ENCODE assay signal across 8 mouse cellular contexts in the genomic region with DNA sequence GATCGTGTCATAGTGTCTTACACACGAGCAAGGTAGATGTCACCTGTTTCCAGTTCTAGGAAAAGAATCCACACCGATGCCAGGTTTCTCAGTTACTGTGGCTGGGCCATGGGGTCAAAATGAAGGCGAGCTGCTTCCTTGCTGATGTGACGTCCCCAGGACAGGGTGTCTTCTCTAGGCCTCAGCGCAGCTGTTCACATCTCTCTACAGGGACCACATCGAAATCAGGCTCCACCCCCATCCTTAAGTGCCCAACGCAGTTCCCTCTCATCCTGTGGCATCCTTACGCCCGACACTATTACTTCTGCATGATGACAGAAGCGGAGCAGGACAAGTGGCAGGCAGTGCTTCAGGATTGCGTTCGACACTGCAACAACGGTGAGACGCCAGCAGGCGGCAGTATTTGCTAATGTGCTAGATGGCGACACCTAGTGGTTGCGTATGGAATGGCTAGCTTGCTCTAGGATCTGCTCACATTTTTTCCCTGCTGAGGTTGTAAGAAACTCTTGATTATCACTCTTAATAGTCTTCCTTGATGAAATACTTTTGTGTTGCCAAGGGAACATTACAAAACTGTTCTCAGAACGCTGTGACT. TPM values are rescaled to one million over a fixed set of nuclear protein-coding genes. Genes with fewer than 3 reads are reported as not detected.
DNase-seq lines count a peak whose midpoint lies in the region; ATAC-seq and TF ChIP-seq lines count a peak whose summit lies in the region.

No protein-coding gene starts in this region.

- WGBS in intestine, embryonic 14.5 days, result 34% methylated on average over 19 of the region's 19 CpGs
- 32% methylated on average over 19 of the region's 19 CpGs for WGBS in intestine, embryonic 15.5 days
- WGBS in forebrain, embryonic 12.5 days, result 29% methylated on average over 19 of the region's 19 CpGs
- WGBS in spleen, adult 2 months, result 37% methylated on average over 19 of the region's 19 CpGs

- peaks cover 49% of the 10 kb centered on the region for H3K36me3 ChIP-seq in intestine, embryonic 14.5 days (ENCODE audit: control insufficient read depth, insufficient read depth, low read length)
- 0 out of 2 replicates have a peak, but pooled peaks cover 13% of the 10 kb centered on the region for H3K36me3 ChIP-seq in intestine, embryonic 15.5 days
- peaks cover 14% of the 10 kb centered on the region for H3K36me3 ChIP-seq in forebrain, embryonic 12.5 days (replicated peaks)
- H3K36me3 ChIP-seq in spleen, adult 2 months (ENCODE audit: control insufficient read depth, insufficient read depth, low read length), result no peaks in the 10 kb centered on the region

- H3K4me2 ChIP-seq in intestine, embryonic 14.5 days (ENCODE audit: low read length), result no peak overlapping the region
- no peak overlapping the region for H3K4me2 ChIP-seq in intestine, embryonic 15.5 days (replicated peaks)
- H3K4me2 ChIP-seq in forebrain, embryonic 12.5 days, result no peak overlapping the region

- H3K9me3 ChIP-seq in intestine, embryonic 14.5 days (ENCODE audit: control insufficient read depth, low read length), result no peaks in the 10 kb centered on the region
- no peaks in the 10 kb centered on the region for H3K9me3 ChIP-seq in intestine, embryonic 15.5 days
- H3K9me3 ChIP-seq in forebrain, embryonic 12.5 days, result no peaks in the 10 kb centered on the region

- H3K9ac ChIP-seq in intestine, embryonic 14.5 days (ENCODE audit: low read length), result no peak overlapping the region
- no peak overlapping the region for H3K9ac ChIP-seq in intestine, embryonic 15.5 days
- H3K9ac ChIP-seq in forebrain, embryonic 12.5 days, result no peak overlapping the region

- H3K4me1 ChIP-seq in intestine, embryonic 14.5 days (replicated peaks; ENCODE audit: control insufficient read depth, insufficient read depth, low read length), result peaks cover 28% of the 10 kb centered on the region
- H3K4me1 ChIP-seq in intestine, embryonic 15.5 days (replicated peaks), result peaks cover 32% of the 10 kb centered on the region
- H3K4me1 ChIP-seq in forebrain, embryonic 12.5 days, result peaks cover 20% of the 10 kb centered on the region
- no peaks in the 10 kb centered on the region for H3K4me1 ChIP-seq in spleen, adult 2 months (ENCODE audit: control insufficient read depth, insufficient read depth, insufficient read length)

- TF ChIP-seq CTCF in spleen, adult 2 months (IDR thresholded peaks at IDR 0.05; ENCODE audit: extremely low read depth, insufficient read depth, insufficient read length, insufficient replicate concordance), result peak; percentile 100

- peak; percentile 92 for DNase-seq in intestine, embryonic 14.5 days (ENCODE audit: low spot score)
- DNase-seq in c-Kit-positive CD71-positive TER-119-positive erythroid progenitor cells, embryonic 14.5 days (ENCODE audit: low spot score), result peak; percentile 88
- DNase-seq in left cerebral cortex, adult 18-20 months (ENCODE audit: low spot score in 2 of 2), result peak; percentile 83 to 87
- DNase-seq in mesoderm, embryonic 11.5 days (ENCODE audit: low read depth, low spot score), result peak; percentile 93
- DNase-seq in spleen, adult 2 months (ENCODE audit: low read depth in 1 of 2, low spot score in 2 of 2), result peak; percentile 64 to 74

- ATAC-seq in intestine, embryonic 14.5 days (replicated peaks; ENCODE audit: low FRiP score, low TSS enrichment, low read depth), result no peak
- ATAC-seq in intestine, embryonic 15.5 days, result no peak
- 0 out of 2 replicates have a peak, but pooled peaks have one; percentile 25 for ATAC-seq in forebrain, embryonic 12.5 days (ENCODE audit: low FRiP score)
- peak; percentile 67 to 88 for ATAC-seq in hematopoietic stem cell, adult 5-6 weeks (replicated peaks in 1 of 2; ENCODE audit: insufficient read depth in 1 of 2, low FRiP score in 2 of 2, low TSS enrichment in 1 of 2, low read depth in 1 of 2, poor library complexity in 2 of 2, severe bottlenecking in 2 of 2)

- H3K27ac ChIP-seq in intestine, embryonic 14.5 days (ENCODE audit: low read depth), result no peak overlapping the region
- no peak overlapping the region for H3K27ac ChIP-seq in intestine, embryonic 15.5 days
- no peak overlapping the region for H3K27ac ChIP-seq in forebrain, embryonic 12.5 days
- no peak overlapping the region for H3K27ac ChIP-seq in spleen, adult 2 months (ENCODE audit: insufficient read depth, low read length)

- H3K27me3 ChIP-seq in intestine, embryonic 14.5 days (replicated peaks; ENCODE audit: control insufficient read depth, insufficient read depth, low read length), result no peaks in the 10 kb centered on the region
- no peaks in the 10 kb centered on the region for H3K27me3 ChIP-seq in intestine, embryonic 15.5 days (replicated peaks)
- peaks cover 30% of the 10 kb centered on the region for H3K27me3 ChIP-seq in forebrain, embryonic 12.5 days
- H3K27me3 ChIP-seq in spleen, adult 2 months (ENCODE audit: control insufficient read depth, insufficient read depth, low read length), result no peaks in the 10 kb centered on the region

- H3K4me3 ChIP-seq in intestine, embryonic 14.5 days (ENCODE audit: low read depth, low read length), result no peak overlapping the region
- H3K4me3 ChIP-seq in intestine, embryonic 15.5 days (replicated peaks), result no peak overlapping the region
- H3K4me3 ChIP-seq in forebrain, embryonic 12.5 days (replicated peaks), result no peak overlapping the region
- H3K4me3 ChIP-seq in spleen, adult 2 months (ENCODE audit: extremely low read depth, insufficient read depth, insufficient read length), result no peak overlapping the region

- no peak for TF ChIP-seq POLR2A in spleen, adult 2 months (IDR thresholded peaks at IDR 0.05; ENCODE audit: low read depth, low read length)

RNA-seq across cellular contexts. Expression of gene Fam129b, which starts 36.4 kb away (rescaled TPM):
- polyA plus RNA-seq in intestine, embryonic 14.5 days (2014; fragmentation: Nextera tagmentation; extraction: Ambion mirVana), result 22.3 and 25.2 TPM in 2 replicates
- 40.4 and 42.2 TPM in 2 replicates for polyA plus RNA-seq in intestine, embryonic 15.5 days (2015; fragmentation: Nextera tagmentation; extraction: Ambion mirVana)
- 24.6 and 27.3 TPM in 2 replicates for polyA plus RNA-seq in forebrain, embryonic 12.5 days (2016; fragmentation: Nextera tagmentation; extraction: Ambion mirVana)
- total RNA-seq in hematopoietic stem cell, adult 5-6 weeks (2017), result 26.5 and 33.9 TPM in 2 replicates
- total RNA-seq in left cerebral cortex, adult 18-20 months (2021), result 10 to 100 TPM; 29.6 to 35.3 TPM
- polyA plus RNA-seq in spleen, adult 2 months (2012; rRNA removed), result 11.0 and 11.6 TPM in 2 replicates

RNA-seq across cellular contexts. Expression of gene Rpl12, which starts 49.1 kb away (rescaled TPM):
- polyA plus RNA-seq in intestine, embryonic 14.5 days (2014; fragmentation: Nextera tagmentation; extraction: Ambion mirVana), result 259 and 272 TPM in 2 replicates
- 185 and 190 TPM in 2 replicates for polyA plus RNA-seq in intestine, embryonic 15.5 days (2015; fragmentation: Nextera tagmentation; extraction: Ambion mirVana)
- polyA plus RNA-seq in forebrain, embryonic 12.5 days (2016; fragmentation: Nextera tagmentation; extraction: Ambion mirVana), result 115 and 128 TPM in 2 replicates
- total RNA-seq in hematopoietic stem cell, adult 5-6 weeks (2017), result 2,548 and 2,599 TPM in 2 replicates
- 100 to 1,000 TPM; 114 to 120 TPM for total RNA-seq in left cerebral cortex, adult 18-20 months (2021)
- 535 and 627 TPM in 2 replicates for polyA plus RNA-seq in spleen, adult 2 months (2012; rRNA removed)

RNA-seq across cellular contexts. Expression of gene Lrsam1, which starts 49.1 kb away (rescaled TPM):
- 7.0 and 7.9 TPM in 2 replicates for polyA plus RNA-seq in intestine, embryonic 14.5 days (2014; fragmentation: Nextera tagmentation; extraction: Ambion mirVana)
- polyA plus RNA-seq in intestine, embryonic 15.5 days (2015; fragmentation: Nextera tagmentation; extraction: Ambion mirVana), result 7.2 and 7.7 TPM in 2 replicates
- 16.6 and 18.2 TPM in 2 replicates for polyA plus RNA-seq in forebrain, embryonic 12.5 days (2016; fragmentation: Nextera tagmentation; extraction: Ambion mirVana)
- 4.9 and 5.1 TPM in 2 replicates for total RNA-seq in hematopoietic stem cell, adult 5-6 weeks (2017)
- total RNA-seq in left cerebral cortex, adult 18-20 months (2021), result 10 to 100 TPM; 38.7 to 44.6 TPM
- 8.3 and 13.0 TPM in 2 replicates for polyA plus RNA-seq in spleen, adult 2 months (2012; rRNA removed)

Comparison
In these comparisons a context has a peak if more than half of its experiments do, and no peak if none do; other contexts are left out.
1. ATAC-seq: peak in forebrain, embryonic 12.5 days (single experiment) and hematopoietic stem cell, adult 5-6 weeks (2 of 2); none in intestine, embryonic 14.5 days (single experiment) and intestine, embryonic 15.5 days (single experiment).
2. Peak in every context shown above with its lines, with median percentiles within 50 percentile points of each other: DNase-seq.